Mouse (Mus musculus) embryonic facial prominence, embryonic 13.5 days (tissue): ENCODE data around the gene Trim11. TPM values are rescaled to one million over a fixed set of nuclear protein-coding genes. Genes with fewer than 3 reads are reported as not detected.

Experiments
- ATAC-seq: fragments of 200-750 bp; cut with Nextera tagmentation; 2 replicates; pipeline ENCODE4 v1.8.0; 2017; ENCODE audit warnings: low read depth; ENCODE audit not compliant: insufficient number of reproducible peaks, insufficient read depth, low FRiP score, low TSS enrichment
- H3K27ac ChIP-seq: fragments of 300-500 bp; sonication (generic); 2 replicates; pipeline ENCODE4 v1.5.1; 2015; ENCODE audit warnings: moderate library complexity, mild to moderate bottlenecking, inconsistent platforms
- H3K27me3 ChIP-seq: fragments of 300-500 bp; sonication (generic); 2 replicates; pipeline ENCODE4 v1.6.1; 2015; ENCODE audit warnings: mild to moderate bottlenecking, inconsistent platforms
- H3K36me3 ChIP-seq: fragments of 300-500 bp; sonication (generic); 2 replicates; pipeline ENCODE4 v1.6.1; 2015; ENCODE audit warnings: mild to moderate bottlenecking, inconsistent platforms
- H3K4me1 ChIP-seq: fragments of 300-500 bp; sonication (generic); 2 replicates; pipeline ENCODE4 v1.6.1; 2015; ENCODE audit warnings: inconsistent platforms
- H3K4me2 ChIP-seq: fragments of 300-500 bp; sonication (generic); 2 replicates; pipeline ENCODE4 v1.6.1; 2015; ENCODE audit warnings: moderate library complexity, mild to moderate bottlenecking, inconsistent platforms
- H3K4me3 ChIP-seq: fragments of 300-500 bp; sonication (generic); 2 replicates; pipeline ENCODE4 v1.5.1; 2015; ENCODE audit warnings: mild to moderate bottlenecking, inconsistent platforms
- H3K9ac ChIP-seq: fragments of 300-500 bp; sonication (generic); 2 replicates; pipeline ENCODE4 v1.6.1; 2015; ENCODE audit warnings: mild to moderate bottlenecking, inconsistent platforms
- H3K9me3 ChIP-seq: fragments of 300-500 bp; sonication (generic); 2 replicates; pipeline ENCODE4 v1.6.1; 2016; ENCODE audit warnings: inconsistent platforms
- WGBS: fragments of 180-500 bp; shearing (Covaris S2); methylation state at CpG from one replicate; pipeline ENCODE4 v1.1.7; 2015; ENCODE audit warnings: mixed read lengths; 5-methylcytosine and 5-hydroxymethylcytosine counted together
- polyA plus RNA-seq: library from polyadenylated mRNA; unstranded; fragments of >200 nt; fragmentation: Nextera tagmentation; extraction: Ambion mirVana; gene quantifications from 2 replicates; pipeline ENCODE4 v1.2.1, GENCODE M21; 2015

Gene Trim11
- polyA plus RNA-seq, 1 experiment from 2014 or later, result 21.7 TPM

DNA sequence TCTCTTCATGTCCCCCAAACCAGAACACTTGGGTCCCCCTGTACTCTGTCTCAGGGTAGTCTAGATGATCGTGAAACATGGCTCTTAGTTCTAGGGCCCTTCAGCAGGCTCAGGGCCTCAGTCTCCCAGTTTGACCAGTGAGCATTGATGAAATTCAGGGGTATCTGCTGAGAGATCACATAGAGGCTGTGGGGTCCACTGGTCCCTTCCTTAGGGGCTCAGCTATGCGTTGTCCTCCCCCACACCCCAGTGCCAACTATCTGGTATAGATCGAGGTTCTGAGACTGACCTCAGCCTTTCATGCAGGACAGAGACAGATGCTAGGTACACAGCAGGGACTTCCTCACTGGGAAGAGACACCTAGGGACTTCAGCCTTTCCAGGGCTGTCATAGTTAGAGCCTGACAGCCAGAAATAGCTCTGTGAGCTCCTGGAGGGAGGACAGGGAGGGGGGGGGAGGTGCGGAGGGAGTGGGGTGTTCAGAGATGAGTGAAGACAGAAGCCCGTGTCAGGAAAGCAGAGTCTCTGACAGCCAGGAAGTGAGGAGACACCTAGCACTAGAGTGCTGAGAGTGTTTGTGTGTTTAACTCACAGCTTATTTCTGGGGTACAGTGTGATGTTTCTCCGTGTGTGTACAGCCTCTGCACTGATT is 5.9 kb downstream of the Trim11 start:
- H3K4me3 ChIP-seq, result no peak overlapping the region
- ATAC-seq, result no peak
- H3K9ac ChIP-seq, result no peak overlapping the region
- no peak overlapping the region for H3K27ac ChIP-seq
- H3K9me3 ChIP-seq, result no peaks in the 10 kb centered on the region
- 88% methylated on average over 6 of the region's 6 CpGs for WGBS
- H3K36me3 ChIP-seq, result peaks cover 66% of the 10 kb centered on the region
- H3K4me1 ChIP-seq, result peaks cover 25% of the 10 kb centered on the region
- H3K4me2 ChIP-seq, result no peak overlapping the region
- H3K27me3 ChIP-seq, result no peaks in the 10 kb centered on the region

DNA sequence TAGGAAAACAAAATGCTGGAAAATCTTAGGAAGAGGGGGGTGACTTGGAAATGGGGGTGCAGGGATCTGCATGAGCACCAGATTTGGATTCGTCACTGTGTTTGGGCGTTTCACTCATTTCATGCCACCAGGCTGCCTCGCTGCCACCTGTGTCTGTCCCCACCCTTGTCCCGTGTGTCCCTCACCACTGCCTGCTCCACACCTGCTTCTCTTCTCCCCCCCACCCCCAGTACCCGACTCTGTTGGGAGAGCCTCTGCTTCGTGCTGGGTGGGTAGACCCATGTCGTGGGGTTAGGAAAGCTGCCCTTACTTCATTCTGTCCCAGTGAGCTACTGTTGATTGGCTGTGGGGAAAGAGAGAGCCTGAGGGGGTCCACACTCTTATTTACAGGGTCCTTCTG is 6.8 kb downstream of the Trim11 start:
- peaks cover 16% of the 10 kb centered on the region for H3K4me1 ChIP-seq
- H3K4me2 ChIP-seq, result no peak overlapping the region
- H3K4me3 ChIP-seq, result no peak overlapping the region
- WGBS, result 93% methylated on average over 7 of the region's 7 CpGs
- no peaks in the 10 kb centered on the region for H3K27me3 ChIP-seq
- H3K36me3 ChIP-seq, result peaks cover 74% of the 10 kb centered on the region
- H3K27ac ChIP-seq, result no peak overlapping the region
- ATAC-seq, result no peak
- H3K9ac ChIP-seq, result no peak overlapping the region
- H3K9me3 ChIP-seq, result no peaks in the 10 kb centered on the region

DNA sequence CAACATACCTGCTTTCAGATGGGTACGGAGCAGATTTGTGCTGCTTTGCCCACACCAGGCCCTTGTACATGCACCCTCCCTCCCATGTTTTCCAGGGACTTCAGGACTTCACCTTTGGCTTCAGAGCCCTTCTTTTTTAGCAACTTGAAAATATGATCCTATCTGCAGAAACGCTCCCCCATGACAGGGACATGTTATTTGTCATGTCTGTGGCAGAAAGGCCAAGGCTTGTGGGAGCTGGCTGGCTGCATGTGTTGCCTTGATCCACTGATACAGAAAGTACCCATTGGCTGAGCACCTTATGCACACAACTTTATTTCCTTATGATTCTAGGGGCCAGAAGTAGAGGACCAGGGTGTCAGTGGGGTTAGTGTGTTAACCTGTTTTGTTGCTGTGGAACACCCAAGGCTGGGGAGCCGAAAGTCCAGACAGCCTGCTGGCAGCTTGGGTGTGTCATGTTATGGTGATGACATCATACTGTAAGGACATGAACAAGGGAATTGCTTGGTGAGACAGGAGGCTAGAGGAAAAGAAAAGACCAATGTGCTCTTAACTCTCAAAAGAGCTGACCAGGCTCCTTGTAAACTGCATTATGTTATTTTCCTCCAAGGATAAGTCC is 7.5 kb downstream of the Trim11 start:
- Histone ChIP-seq H3K36me3 (peaks cover 82% of the 10 kb centered on the region), H3K9ac (no peak overlapping the region), H3K27ac (no peak overlapping the region), H3K9me3 (no peaks in the 10 kb centered on the region), H3K4me3 (no peak overlapping the region), H3K27me3 (no peaks in the 10 kb centered on the region), H3K4me2 (no peak overlapping the region), H3K4me1 (peaks cover 9% of the 10 kb centered on the region)
- ATAC-seq, result no peak
- WGBS, result 93% methylated on average over 3 of the region's 3 CpGs

DNA sequence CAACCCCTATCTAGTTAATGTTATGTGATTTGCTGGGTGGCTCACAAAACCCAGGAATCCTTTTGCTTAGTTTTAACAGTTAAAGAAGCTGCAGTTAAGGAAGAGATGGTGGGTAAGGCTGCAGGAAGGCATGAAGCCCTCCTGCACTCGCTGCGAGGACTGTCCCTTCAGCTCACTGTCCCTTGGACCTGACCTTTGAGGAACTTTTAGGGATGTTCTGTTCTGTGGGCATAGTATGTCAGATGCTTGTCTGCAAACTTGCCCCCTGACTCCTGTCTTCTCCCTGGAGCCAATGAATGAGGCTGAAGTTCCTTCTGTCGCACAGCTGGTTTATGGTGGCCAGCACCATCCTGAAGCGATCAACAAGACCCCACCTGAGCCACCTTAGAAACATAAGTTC is 11.3 kb downstream of the Trim11 start:
- Histone ChIP-seq H3K36me3 (peaks cover 65% of the 10 kb centered on the region), H3K27me3 (peaks cover 13% of the 10 kb centered on the region), H3K27ac (no peak overlapping the region), H3K4me3 (no peak overlapping the region), H3K4me2 (no peak overlapping the region), H3K9me3 (no peaks in the 10 kb centered on the region), H3K4me1 (peaks cover 2% of the 10 kb centered on the region), H3K9ac (no peak overlapping the region)
- no peak for ATAC-seq
- WGBS, result 90% methylated on average over 4 of the region's 4 CpGs

GRCm38 (mm10) chr11:58990141-58990540 is 12.2 kb downstream of the Trim11 start:
- Histone ChIP-seq H3K4me3 (no peak overlapping the region), H3K27ac (no peak overlapping the region), H3K9me3 (no peaks in the 10 kb centered on the region), H3K36me3 (peaks cover 56% of the 10 kb centered on the region), H3K27me3 (peaks cover 23% of the 10 kb centered on the region), H3K4me2 (no peak overlapping the region), H3K4me1 (peaks cover 7% of the 10 kb centered on the region), H3K9ac (no peak overlapping the region)
- WGBS, result 87% methylated on average over 17 of the region's 17 CpGs
- no peak for ATAC-seq

GRCm38 (mm10) chr11:58990794-58991193 is 12.9 kb downstream of the Trim11 start:
- no peak overlapping the region for H3K4me3 ChIP-seq
- H3K27ac ChIP-seq, result no peak overlapping the region
- H3K36me3 ChIP-seq, result peaks cover 49% of the 10 kb centered on the region
- H3K9me3 ChIP-seq, result no peaks in the 10 kb centered on the region
- peaks cover 7% of the 10 kb centered on the region for H3K4me1 ChIP-seq
- 79% methylated on average over 9 of the region's 9 CpGs for WGBS
- H3K4me2 ChIP-seq, result no peak overlapping the region
- no peak overlapping the region for H3K9ac ChIP-seq
- H3K27me3 ChIP-seq, result peaks cover 30% of the 10 kb centered on the region
- ATAC-seq, result no peak

- Histone ChIP-seq H3K27me3 (peaks cover 39% of the 10 kb centered on the region), H3K4me1 (peaks cover 7% of the 10 kb centered on the region), H3K4me3 (no peak overlapping the region), H3K4me2 (no peak overlapping the region), H3K27ac (no peak overlapping the region), H3K36me3 (peaks cover 38% of the 10 kb centered on the region), H3K9me3 (no peaks in the 10 kb centered on the region), H3K9ac (no peak overlapping the region)
- WGBS, result 86% methylated on average over 3 of the region's 3 CpGs
- ATAC-seq, result no peak
Observed at GRCm38 (mm10) chr11:58991911-58992310, 14.0 kb downstream of the Trim11 start.

GRCm38 (mm10) chr11:58993091-58993670 is 15.3 kb downstream of the Trim11 start:
- Histone ChIP-seq H3K36me3 (peaks cover 30% of the 10 kb centered on the region), H3K4me1 (peaks cover 7% of the 10 kb centered on the region), H3K9me3 (no peaks in the 10 kb centered on the region), H3K4me2 (no peak overlapping the region), H3K9ac (no peak overlapping the region), H3K27ac (no peak overlapping the region), H3K27me3 (peaks cover 44% of the 10 kb centered on the region), H3K4me3 (no peak overlapping the region)
- ATAC-seq, result no peak
- WGBS, result 80% methylated on average over 6 of the region's 6 CpGs

DNA sequence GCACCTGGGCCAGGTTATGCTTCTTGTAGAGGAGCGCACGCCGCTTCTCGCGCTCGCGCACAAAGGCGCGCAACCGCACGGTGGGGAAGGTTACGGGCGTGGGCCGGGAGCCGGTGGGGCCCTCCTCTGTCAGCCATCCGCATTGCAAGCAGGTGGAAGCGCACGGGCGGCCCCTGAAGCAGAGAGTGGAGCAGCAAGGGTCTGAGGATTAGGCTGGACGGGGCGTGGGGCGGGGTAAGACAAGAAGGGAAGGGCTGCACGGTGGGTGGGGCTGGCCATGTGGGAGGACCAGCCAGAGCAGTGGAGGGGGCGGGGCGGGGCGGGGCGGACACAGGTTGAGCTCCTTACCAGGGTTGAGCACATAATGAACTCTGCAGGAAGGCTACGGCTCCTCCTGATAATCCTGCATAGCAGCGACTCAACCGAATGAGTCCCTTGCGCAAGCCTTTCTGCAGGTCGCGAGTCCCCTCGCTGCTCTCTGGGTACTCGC is 16.5 kb downstream of the Trim11 start:
- Histone ChIP-seq H3K36me3 (peaks cover 18% of the 10 kb centered on the region), H3K4me2 (peak overlapping the region; percentile 74), H3K27ac (no peak overlapping the region), H3K27me3 (peaks cover 44% of the 10 kb centered on the region), H3K9ac (peak overlapping the region; percentile 61), H3K9me3 (no peaks in the 10 kb centered on the region), H3K4me3 (peak overlapping the region; percentile 42), H3K4me1 (peaks cover 7% of the 10 kb centered on the region)
- peak; percentile 62 for ATAC-seq
- WGBS, result 2% methylated on average over 35 of the region's 35 CpGs

DNA sequence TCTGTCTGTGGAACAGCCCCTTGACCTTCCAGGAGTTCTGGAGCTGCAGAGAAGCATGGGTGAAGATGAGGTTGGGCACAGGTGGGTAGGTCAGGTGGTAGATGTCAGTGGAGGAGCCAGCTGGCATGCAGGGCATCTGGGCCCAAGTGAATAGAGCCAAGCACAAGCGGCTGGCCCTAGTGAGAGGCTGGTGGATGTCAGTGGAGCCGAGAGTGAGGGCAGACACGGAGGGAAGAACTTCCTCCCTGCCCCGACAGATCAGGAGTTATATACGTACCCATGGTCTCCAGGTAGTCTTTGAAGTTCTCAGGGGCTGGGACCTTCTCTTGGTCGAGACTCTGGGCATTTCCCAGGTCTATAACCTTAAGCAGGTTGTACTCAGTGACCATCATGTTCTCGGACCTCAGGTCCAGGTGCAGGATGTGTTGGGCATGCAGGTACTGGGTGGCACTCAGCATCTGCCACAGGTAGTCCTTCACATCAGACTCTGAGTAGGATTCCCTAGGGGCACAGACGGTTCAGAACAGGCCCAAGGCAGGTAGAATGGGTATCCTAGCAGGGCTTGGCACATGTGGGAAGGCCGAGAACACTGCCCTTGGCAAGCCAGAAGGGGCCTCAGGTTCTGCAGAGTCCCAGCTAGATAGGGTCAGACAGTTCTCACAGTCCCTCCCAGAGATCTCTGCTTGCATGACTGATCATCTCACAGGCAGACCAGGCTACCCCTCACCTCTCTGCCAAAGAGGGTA is 17.3 kb downstream of the Trim11 start:
- peaks cover 9% of the 10 kb centered on the region for H3K36me3 ChIP-seq
- H3K27ac ChIP-seq, result no peak overlapping the region
- H3K4me2 ChIP-seq, result peak overlapping the region; percentile 74
- peaks cover 7% of the 10 kb centered on the region for H3K4me1 ChIP-seq
- ATAC-seq, result no peak
- H3K27me3 ChIP-seq, result peaks cover 46% of the 10 kb centered on the region
- no peaks in the 10 kb centered on the region for H3K9me3 ChIP-seq
- H3K9ac ChIP-seq, result no peak overlapping the region
- WGBS, result 77% methylated on average over 9 of the region's 9 CpGs
- no peak overlapping the region for H3K4me3 ChIP-seq

- H3K4me3 ChIP-seq, result no peak overlapping the region
- H3K27ac ChIP-seq, result no peak overlapping the region
- no peaks in the 10 kb centered on the region for H3K9me3 ChIP-seq
- peaks cover 46% of the 10 kb centered on the region for H3K27me3 ChIP-seq
- peaks cover 3% of the 10 kb centered on the region; the same call in 1 of the 2 replicates for H3K36me3 ChIP-seq
- H3K9ac ChIP-seq, result no peak overlapping the region
- no peak for ATAC-seq
- WGBS, result 48% methylated on average over 12 of the region's 12 CpGs
- H3K4me2 ChIP-seq, result no peak overlapping the region
- peaks cover 7% of the 10 kb centered on the region for H3K4me1 ChIP-seq
Observed at GRCm38 (mm10) chr11:58995807-58996370, 18.0 kb downstream of the Trim11 start.
